Mouse (Mus musculus) CH12.LX (cell line): ENCODE measurements around the gene Map2k1. TPM values are rescaled to one million over a fixed set of nuclear protein-coding genes. Genes with fewer than 3 reads are reported as not detected.

ENCODE experiments used
- DNase-seq: peaks from one replicate; pipeline ENCODE4 v3.0.0-alpha.2; 2013; ENCODE audit errors: extremely low read depth
- H3K27ac ChIP-seq: 2 replicates; pipeline ENCODE4 v1.5.1; 2012; ENCODE audit warnings: low read depth, mild to moderate bottlenecking, control low read depth, moderate library complexity; ENCODE audit not compliant: insufficient read depth
- H3K27me3 ChIP-seq: replicated peaks from 2 replicates; pipeline ENCODE3; 2012; ENCODE audit warnings: inconsistent platforms
- H3K36me3 ChIP-seq, 2 experiments: replicated peaks in 1 of 2; 2 replicates each; pipeline versions ENCODE3 to v1.6.1; 2012; ENCODE audit warnings: inconsistent platforms in 1 of 2, low read length in 1 of 2, mild to moderate bottlenecking in 1 of 2, mixed read lengths in 1 of 2, moderate library complexity in 1 of 2; ENCODE audit not compliant: control insufficient read depth in 1 of 2, insufficient read depth in 1 of 2
- H3K4me1 ChIP-seq, 2 experiments: 2 replicates each; pipeline ENCODE4 v1.6.1; 2012; ENCODE audit warnings: inconsistent platforms in 1 of 2, moderate library complexity in 1 of 2; ENCODE audit not compliant: insufficient read depth in 2 of 2, control insufficient read depth in 1 of 2
- H3K4me2 ChIP-seq: 2 replicates; pipeline ENCODE4 v1.6.1; 2012; ENCODE audit warnings: low read depth, mild to moderate bottlenecking, control low read depth; ENCODE audit not compliant: poor library complexity, insufficient read depth, severe bottlenecking
- H3K4me3 ChIP-seq, 3 experiments: fragments of 150-350 bp in 1 of 3; sonication (generic) in 1 of 3; replicated peaks in 1 of 3; 2 replicates each; pipeline versions ENCODE3 to v1.5.1; 2011 to 2012; ENCODE audit warnings: low read depth in 2 of 3, low read length in 2 of 3, mild to moderate bottlenecking in 2 of 3, moderate library complexity in 2 of 3, control low read depth in 1 of 3, improper control_type of control experiment in 1 of 3, inconsistent platforms in 1 of 3, mixed read lengths in 1 of 3; ENCODE audit not compliant: poor library complexity in 1 of 3
- H3K79me2 ChIP-seq: replicated peaks from 2 replicates; pipeline ENCODE4 v1.6.1; 2012; ENCODE audit warnings: mild to moderate bottlenecking, moderate library complexity; ENCODE audit not compliant: control insufficient read depth, poor library complexity, insufficient read depth, severe bottlenecking; ENCODE audit errors: extremely low read depth
- H3K9ac ChIP-seq: 2 replicates; pipeline ENCODE4 v1.6.1; 2012; ENCODE audit warnings: low read depth, mild to moderate bottlenecking, control low read depth, moderate library complexity; ENCODE audit not compliant: insufficient read depth
- H3K9me3 ChIP-seq: replicated peaks from 2 replicates; pipeline ENCODE3; 2012; ENCODE audit warnings: low read length, inconsistent platforms, mixed read lengths
- HCFC1 ChIP-seq: IDR thresholded peaks from 2 replicates; pipeline ENCODE4 v1.6.1; 2012; ENCODE audit warnings: low read depth, mild to moderate bottlenecking, inconsistent platforms, low read length, improper control_type of control experiment
- IRF4 ChIP-seq: IDR thresholded peaks from 2 replicates; pipeline ENCODE4 v1.6.1; 2014; ENCODE audit warnings: low read depth, mild to moderate bottlenecking, inconsistent platforms, low read length, improper control_type of control experiment
- JUN ChIP-seq: IDR thresholded peaks from 2 replicates; pipeline ENCODE4 v1.6.1; 2011; ENCODE audit warnings: low read depth, mild to moderate bottlenecking, low read length, improper control_type of control experiment, moderate library complexity; ENCODE audit not compliant: insufficient read depth
- JUND ChIP-seq: conservative IDR thresholded peaks from 2 replicates; pipeline ENCODE4 v1.6.1; 2011; ENCODE audit warnings: low read depth, low read length, improper control_type of control experiment
- KAT2A ChIP-seq: IDR thresholded peaks from 2 replicates; pipeline ENCODE4 v1.6.1; 2012; ENCODE audit warnings: low read length, improper control_type of control experiment, inconsistent platforms; ENCODE audit not compliant: insufficient replicate concordance
- MAFK ChIP-seq: IDR thresholded peaks from 2 replicates; pipeline ENCODE4 v1.6.1; 2011; ENCODE audit warnings: low read length, improper control_type of control experiment; ENCODE audit not compliant: insufficient replicate concordance
- MAX ChIP-seq: IDR thresholded peaks from 2 replicates; pipeline ENCODE4 v1.6.1; 2011; ENCODE audit warnings: low read length, improper control_type of control experiment
- MAZ ChIP-seq: IDR thresholded peaks from 2 replicates; pipeline ENCODE4 v1.6.1; 2012; ENCODE audit warnings: low read depth, mild to moderate bottlenecking, inconsistent platforms, low read length, improper control_type of control experiment, moderate library complexity
- MEF2A ChIP-seq: IDR thresholded peaks from 2 replicates; pipeline ENCODE4 v1.6.1; 2014; ENCODE audit warnings: low read depth, mild to moderate bottlenecking, inconsistent platforms, low read length, improper control_type of control experiment, borderline replicate concordance
- MXI1 ChIP-seq: IDR thresholded peaks from 2 replicates; pipeline ENCODE4 v1.6.1; 2011; ENCODE audit warnings: mild to moderate bottlenecking, low read depth, low read length, improper control_type of control experiment
- MYC ChIP-seq: IDR thresholded peaks from 2 replicates; pipeline ENCODE4 v1.6.1; 2011; ENCODE audit warnings: low read depth, mild to moderate bottlenecking, improper control_type of control experiment, low read length
- NELFE ChIP-seq: IDR thresholded peaks from 2 replicates; pipeline ENCODE4 v1.6.1; 2011; ENCODE audit warnings: low read depth, low read length, improper control_type of control experiment
- NRF1 ChIP-seq: IDR thresholded peaks from 2 replicates; pipeline ENCODE4 v1.6.1; 2014; ENCODE audit warnings: low read depth, mild to moderate bottlenecking, inconsistent platforms, low read length, improper control_type of control experiment, moderate library complexity
- PAX5 ChIP-seq: IDR thresholded peaks from 2 replicates; pipeline ENCODE4 v1.6.1; 2012; ENCODE audit warnings: low read length, inconsistent platforms, mixed read lengths
- POLR2A ChIP-seq: IDR thresholded peaks from 2 replicates; pipeline ENCODE4 v1.6.1; 2011; ENCODE audit warnings: low read depth, mild to moderate bottlenecking, improper control_type of control experiment, low read length
- POLR2AphosphoS2 ChIP-seq: IDR thresholded peaks from 2 replicates; pipeline ENCODE4 v1.6.1; 2011; ENCODE audit warnings: low read depth, low read length, improper control_type of control experiment
- SIN3A ChIP-seq: IDR thresholded peaks from 2 replicates; pipeline ENCODE4 v1.6.1; 2012; ENCODE audit warnings: low read length, improper control_type of control experiment, inconsistent platforms
- SMC3 ChIP-seq: IDR thresholded peaks from 2 replicates; pipeline ENCODE4 v1.6.1; 2011; ENCODE audit warnings: low read depth, low read length, improper control_type of control experiment
- TBP ChIP-seq: conservative IDR thresholded peaks from 2 replicates; pipeline ENCODE4 v1.6.1; 2011; ENCODE audit warnings: low read depth, low read length, improper control_type of control experiment
- ZC3H11A ChIP-seq: IDR thresholded peaks from 2 replicates; pipeline ENCODE4 v1.6.1; 2012; ENCODE audit warnings: low read depth, mild to moderate bottlenecking, inconsistent platforms, low read length, improper control_type of control experiment
- ZMIZ1 ChIP-seq: IDR thresholded peaks from 2 replicates; pipeline ENCODE4 v1.6.1; 2012; ENCODE audit warnings: low read depth, mild to moderate bottlenecking, inconsistent platforms, low read length, improper control_type of control experiment
- dilution Hi-C: fragments of 300-500 bp; cut with MboI; formaldehyde crosslinking; loops from 2 replicates; pipeline ENCODE4 v1.14.3; 2020; ENCODE audit warnings: low sequenced_read_pairs; ENCODE audit not compliant: extremely low pct_unique_long_range_greater_than_20kb, extremely low pct_ligation_motif_present
- in situ Hi-C: fragments of 300-500 bp; cut with MboI; formaldehyde crosslinking; loops from 3 replicates; pipeline ENCODE4 v1.14.3; 2019; ENCODE audit warnings: low sequenced_read_pairs, low pct_ligation_motif_present, low pct_unique_long_range_greater_than_20kb, mixed read lengths
- polyA plus RNA-seq: library from polyadenylated mRNA; unstranded; fragments of >175 nt; gene quantifications from 2 replicates; pipeline ENCODE4 v1.2.1, GENCODE M21; 2012; ENCODE audit warnings: low read depth; ENCODE audit not compliant: insufficient read length
- total RNA-seq, 2 experiments: library from RNA; depleted of rRNA; stranded (reverse); fragments of 300-350 nt in 1 of 2; fragments of >200 nt in 1 of 2; gene quantifications; 2 replicates each; pipeline ENCODE4 v1.2.3; 2012 to 2014

The Map2k1 gene
- total and polyA plus RNA-seq, 3 experiments: 56.3 to 122 (median 74.0) TPM

DNA sequence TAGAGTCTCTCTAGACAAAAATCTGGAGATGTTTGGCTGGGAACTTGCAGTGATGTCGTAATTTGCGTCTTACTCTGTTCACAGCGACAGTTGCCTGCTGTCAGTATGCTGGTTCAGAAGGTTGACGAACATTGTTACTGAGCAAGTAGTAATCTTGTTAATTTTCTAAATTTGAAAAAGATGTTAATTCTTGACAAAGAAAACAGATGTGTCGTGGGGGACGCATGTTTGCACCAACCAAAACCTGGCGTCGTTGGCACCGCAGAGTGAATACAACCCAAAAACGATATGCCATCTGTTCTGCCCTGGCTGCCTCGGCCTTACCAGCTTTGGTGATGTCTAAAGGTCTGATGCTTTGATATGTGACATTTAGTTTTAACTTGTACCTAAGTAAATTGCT lies 78.1 kb downstream of the Map2k1 start:
- peaks cover 37 to 50% of the 10 kb centered on the region in 2 experiments for H3K36me3 ChIP-seq
- dilution Hi-C loops: no loop called here
- H3K4me2 ChIP-seq: peak overlapping the region; percentile 96
- peaks cover 69% of the 10 kb centered on the region for H3K79me2 ChIP-seq
- H3K9me3 ChIP-seq: no peaks in the 10 kb centered on the region
- H3K4me3 ChIP-seq: peak overlapping the region; percentile 64 to 96 (median 91)
- TF ChIP-seq HCFC1 (no peak), TBP (no peak), MEF2A (no peak), JUND (no peak), NELFE (no peak), ZMIZ1 (no peak), PAX5 (no peak), MAFK (no peak), MAZ (no peak), JUN (no peak), MXI1 (no peak), SMC3 (no peak), POLR2A (no peak), ZC3H11A (no peak), IRF4 (no peak), NRF1 (no peak), MAX (no peak), KAT2A (no peak), POLR2AphosphoS2 (no peak; the same call in 1 of the 2 replicates)
- peak overlapping the region; percentile 93 for H3K9ac ChIP-seq
- peak overlapping the region; percentile 4; the same call in 1 of the 2 replicates for H3K27ac ChIP-seq
- no peak for DNase-seq
- in situ Hi-C loops: no loop called here
- H3K4me1 ChIP-seq: peaks cover 2 to 43% of the 10 kb centered on the region in 2 experiments; a peak in 3 of 4 replicates
- no peaks in the 10 kb centered on the region for H3K27me3 ChIP-seq

DNA sequence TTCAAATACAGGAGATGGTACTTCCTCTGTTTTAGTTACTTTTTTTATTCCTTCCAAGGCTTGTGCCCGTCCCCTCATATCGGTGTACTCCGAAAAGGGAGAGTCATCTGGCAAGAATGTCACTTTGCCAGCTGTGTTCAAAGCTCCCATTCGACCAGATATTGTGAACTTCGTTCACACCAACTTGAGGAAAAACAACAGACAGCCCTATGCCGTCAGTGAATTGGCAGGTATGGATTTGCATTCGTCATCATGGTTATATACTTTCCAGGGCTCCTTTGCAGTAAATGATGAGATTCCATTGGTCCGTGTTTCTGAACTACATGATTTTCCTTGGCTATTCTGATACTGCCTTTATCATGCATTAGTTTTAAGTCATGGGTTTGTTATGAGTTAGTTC lies 78.7 kb downstream of the Map2k1 start:
- peaks cover 37 to 47% of the 10 kb centered on the region in 2 experiments for H3K36me3 ChIP-seq
- no peaks in the 10 kb centered on the region for H3K27me3 ChIP-seq
- H3K4me1 ChIP-seq: peaks cover 0 to 40% of the 10 kb centered on the region in 2 experiments; a peak in 2 of 4 replicates
- peak overlapping the region; percentile 64 to 96 (median 91) for H3K4me3 ChIP-seq
- peak overlapping the region; percentile 93 for H3K9ac ChIP-seq
- TF ChIP-seq IRF4 (no peak), MYC (0 out of 2 replicates have a peak, but pooled peaks have one; percentile 6), POLR2AphosphoS2 (peak; percentile 66), SIN3A (0 out of 2 replicates have a peak, but pooled peaks have one; percentile 20)
- in situ Hi-C loops (no loop called here), dilution Hi-C loops (no loop called here)
- DNase-seq: no peak
- peak overlapping the region; percentile 96 for H3K4me2 ChIP-seq
- no peak overlapping the region for H3K27ac ChIP-seq
- H3K79me2 ChIP-seq: peaks cover 68% of the 10 kb centered on the region
- H3K9me3 ChIP-seq: no peaks in the 10 kb centered on the region
